Comparison of ENCODE assay signal across 17 mouse cellular contexts in genomic region chr17:7147920-7148321, GRCm38 (mm10). TPM values are rescaled to one million over a fixed set of nuclear protein-coding genes. Genes with fewer than 3 reads are reported as not detected.
DNase-seq lines count a peak whose midpoint lies in the region; ATAC-seq and TF ChIP-seq lines count a peak whose summit lies in the region.
"Had no signal": no experiment of that assay in that cellular context is flagged by ENCODE, and none has a peak within 500 bp of the region (broad histone marks: within the 10 kb centered on the region; RNA-seq: fewer than 3 reads in every experiment).

No protein-coding gene starts in this region.

- H3K9ac ChIP-seq in midbrain, embryonic 11.5 days (ENCODE audit: low read length) = no peak overlapping the region
- H3K9ac ChIP-seq in midbrain, embryonic 15.5 days = no peak overlapping the region
- H3K9ac ChIP-seq: limb, embryonic 13.5 days; liver, embryonic 15.5 days; neural tube, embryonic 12.5 days had no signal

- WGBS in midbrain, embryonic 11.5 days = 67% methylated on average over 12 of the region's 12 CpGs
- 57% methylated on average over 12 of the region's 12 CpGs for WGBS in midbrain, embryonic 15.5 days

- no peak for TF ChIP-seq POLR2A in brain, embryonic 14.5 days (IDR thresholded peaks at IDR 0.05; ENCODE audit: borderline replicate concordance, extremely low read depth, insufficient read depth, insufficient read length, poor library complexity, severe bottlenecking)

- H3K4me2 ChIP-seq in midbrain, embryonic 11.5 days = no peak overlapping the region
- no peak overlapping the region for H3K4me2 ChIP-seq in midbrain, embryonic 15.5 days
- H3K4me2 ChIP-seq: limb, embryonic 13.5 days; liver, embryonic 15.5 days; neural tube, embryonic 12.5 days had no signal

- no peaks in the 10 kb centered on the region for H3K4me1 ChIP-seq in midbrain, embryonic 11.5 days (ENCODE audit: control insufficient read depth, insufficient read depth, low read length)
- peaks cover 19% of the 10 kb centered on the region for H3K4me1 ChIP-seq in midbrain, embryonic 15.5 days
- H3K4me1 ChIP-seq: liver, embryonic 15.5 days; neural tube, embryonic 12.5 days had no signal

- no peak overlapping the region for H3K4me3 ChIP-seq in midbrain, embryonic 11.5 days (ENCODE audit: low read depth, low read length)
- no peak overlapping the region for H3K4me3 ChIP-seq in midbrain, embryonic 15.5 days
- H3K4me3 ChIP-seq in layer of hippocampus, adult 2 months = no peak overlapping the region
- H3K4me3 ChIP-seq: limb, embryonic 13.5 days; liver, embryonic 15.5 days; neural tube, embryonic 12.5 days had no signal

- no peaks in the 10 kb centered on the region for H3K9me3 ChIP-seq in midbrain, embryonic 11.5 days (ENCODE audit: control insufficient read depth, low read length)
- no peaks in the 10 kb centered on the region for H3K9me3 ChIP-seq in midbrain, embryonic 15.5 days
- H3K9me3 ChIP-seq: limb, embryonic 13.5 days; liver, embryonic 15.5 days; neural tube, embryonic 12.5 days had no signal

- H3K27ac ChIP-seq in midbrain, embryonic 11.5 days (ENCODE audit: low read depth, low read length) = no peak overlapping the region
- H3K27ac ChIP-seq in midbrain, embryonic 15.5 days = no peak overlapping the region
- H3K27ac ChIP-seq in layer of hippocampus, adult 2 months = no peak overlapping the region
- H3K27ac ChIP-seq: limb, embryonic 13.5 days; liver, embryonic 15.5 days; neural tube, embryonic 12.5 days; stomach, postnatal 0 days had no signal

- TF ChIP-seq CTCF in brain, embryonic 14.5 days (IDR thresholded peaks at IDR 0.05; ENCODE audit: borderline replicate concordance, extremely low read depth, insufficient read depth, insufficient read length) = no peak
- no peak for TF ChIP-seq CTCF in layer of hippocampus, adult 2 months (conservative IDR thresholded peaks at IDR 0.05)

- DNase-seq in midbrain, embryonic 11.5 days (ENCODE audit: low spot score, missing footprints) = peak; percentile 83
- peak; percentile 28 to 31 for DNase-seq in CD8-positive naive resting alpha-beta T cell, adult 2 months (ENCODE audit: low read depth in 2 of 2, low spot score in 2 of 2)
- DNase-seq in brain, embryonic 14.5 days (ENCODE audit: low read depth) = peak; percentile 33
- no peak for DNase-seq in embryo, embryonic 11 days
- no peak for DNase-seq in layer of hippocampus, adult 2 months (ENCODE audit: low spot score in 2 of 2)
- DNase-seq in neural tube, embryonic 10.5 days (ENCODE audit: extremely low spot score, low spot score) = no peak
- DNase-seq: cerebellum, adult 9-11 months; kidney, adult 8-10 months; kidney, postnatal 36 days; right cerebral cortex, adult 18-20 months had no signal

- H3K36me3 ChIP-seq in midbrain, embryonic 11.5 days (ENCODE audit: control insufficient read depth, insufficient read depth, low read length) = no peaks in the 10 kb centered on the region
- no peaks in the 10 kb centered on the region for H3K36me3 ChIP-seq in midbrain, embryonic 15.5 days (replicated peaks)
- H3K36me3 ChIP-seq: limb, embryonic 13.5 days; liver, embryonic 15.5 days; neural tube, embryonic 12.5 days had no signal

- no peaks in the 10 kb centered on the region for H3K27me3 ChIP-seq in midbrain, embryonic 11.5 days (ENCODE audit: control insufficient read depth, insufficient read depth, low read length)
- no peaks in the 10 kb centered on the region for H3K27me3 ChIP-seq in midbrain, embryonic 15.5 days (replicated peaks)
- H3K27me3 ChIP-seq: limb, embryonic 13.5 days; liver, embryonic 15.5 days; neural tube, embryonic 12.5 days had no signal

- ATAC-seq in midbrain, embryonic 11.5 days (ENCODE audit: low FRiP score) = no peak
- no peak for ATAC-seq in midbrain, embryonic 15.5 days (replicated peaks)
- peak; percentile 32 for ATAC-seq in megakaryocyte progenitor cell, adult 5-6 weeks (replicated peaks; ENCODE audit: poor library complexity)
- ATAC-seq: forebrain, embryonic 16.5 days had no signal

RNA-seq across cellular contexts. Expression of gene Rps6ka2, which starts 22.0 kb away (rescaled TPM):
- polyA plus RNA-seq in midbrain, embryonic 11.5 days (2014; fragmentation: Nextera tagmentation; extraction: Ambion mirVana) = 20.2 and 20.8 TPM in 2 replicates
- 21.1 and 21.9 TPM in 2 replicates for polyA plus RNA-seq in midbrain, embryonic 15.5 days (2015; fragmentation: Nextera tagmentation; extraction: Ambion mirVana)
- polyA plus RNA-seq in brain, embryonic 14.5 days (2012; rRNA removed) = 30.3 and 33.3 TPM in 2 replicates
- total RNA-seq in megakaryocyte progenitor cell, adult 5-6 weeks (2015) = 16.5 and 16.9 TPM in 2 replicates
- total RNA-seq in megakaryocyte progenitor cell, adult 5-6 weeks (2017) = 18.7 and 20.4 TPM in 2 replicates
- 10 to 100 TPM; 34.4 to 34.6 TPM for total RNA-seq in layer of hippocampus, adult 2 months (2021)

Comparison
In these comparisons a context has a peak if more than half of its experiments do, and no peak if none do; other contexts are left out.
1. DNase-seq: peak in midbrain, embryonic 11.5 days (single experiment), CD8-positive naive resting alpha-beta T cell, adult 2 months (2 of 2) and brain, embryonic 14.5 days (single experiment); none in embryo, embryonic 11 days (single experiment), layer of hippocampus, adult 2 months (0 of 2) and neural tube, embryonic 10.5 days (single experiment).